Mouse (Mus musculus): ENCODE data around the gene Mrpl12.
A peak's percentile ranks its signal among the peaks of the same experiment; 100 is the strongest.
"Not testable (repeated sequence)": the region's sequence is repeated elsewhere in the genome, so short reads cannot be mapped to it uniquely, and the experiment has no call there.

Mrpl12 gene

DNA sequence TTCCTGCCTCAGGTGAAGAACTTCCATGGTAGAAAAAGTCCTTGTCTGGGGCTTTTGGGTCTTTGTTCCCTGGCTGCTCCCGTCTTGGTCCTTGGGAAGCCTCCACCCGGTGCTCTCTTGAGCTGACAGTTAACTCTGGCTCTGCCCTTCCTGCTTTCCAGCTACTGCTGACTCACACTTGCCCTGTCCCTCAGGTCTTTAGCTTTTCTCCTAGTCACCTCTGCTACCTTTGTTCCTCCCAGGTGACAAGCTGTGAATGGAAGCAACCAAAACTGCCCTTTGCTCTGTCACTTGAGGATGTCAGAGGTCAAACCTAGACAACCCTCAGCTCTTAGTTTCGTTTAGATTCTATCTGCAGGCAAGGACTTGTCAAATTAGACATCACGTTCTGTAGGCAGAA, 25.5 kb downstream of the Mrpl12 start:
- no peak for DNase-seq

DNA sequence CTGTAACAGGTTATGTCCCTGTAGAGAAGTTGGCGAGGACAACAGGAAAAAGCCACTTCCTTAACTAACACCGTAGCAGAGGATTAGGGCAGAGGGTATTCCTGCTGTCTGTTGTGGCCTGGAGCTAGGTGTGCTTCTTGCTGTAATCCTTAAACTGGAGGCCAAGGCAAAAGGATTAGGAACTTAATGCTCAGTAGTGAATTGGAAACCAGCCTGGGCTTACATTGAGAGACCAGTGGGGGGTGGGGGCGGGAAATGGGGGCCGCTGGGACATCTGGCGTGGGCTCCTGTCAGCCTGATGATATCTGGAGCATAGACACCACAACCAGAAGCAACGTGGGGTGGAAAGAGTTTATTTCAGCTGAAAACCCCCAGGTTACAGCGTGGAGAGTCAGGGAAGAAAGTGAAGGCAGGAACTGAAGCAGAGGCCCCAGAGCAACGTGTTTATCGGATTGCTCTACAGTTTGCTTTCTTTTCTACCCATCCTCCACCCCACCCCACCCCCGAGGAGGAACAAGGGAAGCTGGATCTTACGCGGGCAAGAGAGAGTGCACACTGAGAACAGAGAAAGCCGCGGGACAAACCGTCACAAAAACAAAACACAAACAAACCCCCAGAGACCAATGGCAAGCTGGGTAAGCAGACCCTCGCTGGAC, 26.1 kb downstream of the Mrpl12 start:
- DNase-seq, result peak in 1 of 2 experiments; percentile 52

DNA sequence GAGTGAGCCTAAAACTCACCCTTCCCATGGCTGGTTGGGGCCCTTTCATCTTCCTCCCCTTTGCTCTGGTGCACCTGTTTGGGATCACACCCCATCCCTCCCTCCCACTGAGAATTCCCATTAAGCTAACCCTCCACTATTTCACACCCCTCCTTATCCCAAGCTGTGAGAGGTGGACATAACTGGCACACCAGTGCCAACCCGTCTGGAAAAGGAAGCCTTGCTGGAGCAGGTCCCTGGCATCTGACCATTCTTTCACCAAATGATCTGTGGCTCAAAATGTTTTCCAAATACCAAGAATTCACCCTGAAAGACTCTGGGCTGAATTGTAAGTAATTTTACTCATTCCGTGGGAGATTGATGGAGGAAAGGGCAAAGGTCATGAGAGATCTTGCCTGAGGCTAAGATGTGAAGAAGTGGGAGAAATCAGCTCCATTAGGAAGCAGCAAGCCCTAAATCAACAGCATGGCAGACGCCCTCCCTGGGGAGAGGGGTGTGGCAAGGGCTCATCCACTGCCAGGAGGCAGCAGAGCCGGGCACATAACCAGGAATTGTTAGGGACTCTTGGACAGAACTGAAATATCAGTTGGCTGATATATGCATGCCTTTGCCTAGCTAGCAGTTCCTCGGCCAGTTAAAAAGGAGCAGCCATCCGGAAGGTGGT, 28.5 kb downstream of the Mrpl12 start:
- no peak for DNase-seq

DNA sequence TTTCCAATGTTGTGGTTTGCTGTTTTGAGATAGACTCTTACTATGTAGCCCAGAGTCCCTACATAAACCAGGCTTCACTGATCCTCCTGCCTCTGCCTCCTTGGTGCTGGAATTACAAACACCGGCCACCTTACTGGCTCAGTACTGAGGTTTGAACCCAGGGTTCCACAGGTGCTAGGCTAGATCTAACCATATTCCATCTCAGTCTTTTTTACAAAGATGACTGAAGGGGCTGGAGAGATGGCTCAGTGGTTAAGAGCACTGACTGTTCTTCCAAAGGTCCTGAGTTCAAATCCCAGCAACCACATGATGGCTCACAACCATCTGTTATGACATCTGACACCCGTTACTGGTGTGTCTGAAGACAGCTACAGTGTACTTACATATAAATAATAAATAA, 29.8 kb downstream of the Mrpl12 start:
- not testable (repeated sequence) for DNase-seq

- peak; percentile 94 to 95 for DNase-seq
These were observed 31.2 kb downstream of the Mrpl12 start for GRCm38 (mm10) chr11:120515611-120516010.

DNA sequence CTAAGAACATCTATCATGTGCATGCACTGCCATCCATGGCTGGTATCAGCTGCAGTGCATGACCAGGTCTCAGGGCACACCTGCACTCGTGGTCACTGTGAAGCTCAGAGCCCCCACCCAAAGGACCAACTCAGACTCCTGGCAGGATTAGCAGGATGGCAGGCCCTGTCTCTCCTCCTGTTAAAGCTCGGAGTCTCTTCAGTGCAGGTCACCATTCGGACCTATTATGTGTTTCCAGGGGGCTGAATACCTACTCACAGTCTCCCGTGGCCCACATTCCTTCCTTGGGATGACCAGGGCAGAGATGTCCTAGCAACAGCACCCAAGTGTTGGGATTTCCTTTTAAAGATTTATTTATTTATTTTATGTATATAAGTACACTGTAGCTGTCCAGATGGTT, 32.7 kb downstream of the Mrpl12 start:
- DNase-seq, result no peak

DNA sequence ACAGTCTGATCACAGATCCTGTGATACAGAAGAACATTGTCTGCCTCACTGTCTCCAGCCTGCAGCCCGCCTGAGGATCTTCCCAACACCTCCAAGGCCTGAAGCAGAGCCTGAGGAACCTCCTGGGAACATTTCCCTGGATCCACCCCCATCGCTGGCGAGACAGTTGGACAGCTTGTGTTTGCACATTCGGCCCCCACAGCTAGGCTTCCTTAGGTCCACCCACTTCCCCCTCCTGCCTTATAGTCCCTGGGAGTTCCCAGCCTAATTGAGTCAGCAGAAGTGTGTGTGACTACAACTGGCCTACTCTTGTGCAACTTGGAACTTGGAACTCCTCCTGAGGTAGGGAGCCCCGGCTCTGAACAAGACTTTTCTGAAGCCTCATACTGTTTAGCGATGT, 33.6 kb downstream of the Mrpl12 start:
- DNase-seq, result peak in 1 of 2 experiments; percentile 39

DNA sequence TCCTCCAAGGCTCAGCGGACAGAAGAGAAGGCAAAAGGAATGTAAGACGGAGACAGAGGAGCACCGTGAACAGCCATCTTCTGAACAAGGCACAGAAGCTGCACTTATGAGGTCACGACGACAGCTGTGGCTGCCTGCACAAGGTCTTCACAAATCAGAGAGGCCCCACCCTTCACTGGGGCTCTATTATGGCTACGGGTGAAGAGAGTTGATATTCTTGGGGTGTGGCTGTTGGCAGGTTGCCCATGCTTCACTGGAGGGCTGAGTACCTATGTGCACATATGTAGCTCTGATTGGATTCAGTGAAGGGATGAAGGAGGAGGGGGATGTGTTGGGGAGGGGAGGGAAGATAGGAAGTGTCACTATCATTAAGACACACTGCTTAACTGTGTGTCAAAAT, 34.1 kb downstream of the Mrpl12 start:
- DNase-seq, result no peak

- DNase-seq, result peak; percentile 57 to 71
These were observed 35.3 kb downstream of the Mrpl12 start for GRCm38 (mm10) chr11:120519738-120520137.

- no peak for DNase-seq
These were observed 36.1 kb downstream of the Mrpl12 start for GRCm38 (mm10) chr11:120520498-120520897.

DNA sequence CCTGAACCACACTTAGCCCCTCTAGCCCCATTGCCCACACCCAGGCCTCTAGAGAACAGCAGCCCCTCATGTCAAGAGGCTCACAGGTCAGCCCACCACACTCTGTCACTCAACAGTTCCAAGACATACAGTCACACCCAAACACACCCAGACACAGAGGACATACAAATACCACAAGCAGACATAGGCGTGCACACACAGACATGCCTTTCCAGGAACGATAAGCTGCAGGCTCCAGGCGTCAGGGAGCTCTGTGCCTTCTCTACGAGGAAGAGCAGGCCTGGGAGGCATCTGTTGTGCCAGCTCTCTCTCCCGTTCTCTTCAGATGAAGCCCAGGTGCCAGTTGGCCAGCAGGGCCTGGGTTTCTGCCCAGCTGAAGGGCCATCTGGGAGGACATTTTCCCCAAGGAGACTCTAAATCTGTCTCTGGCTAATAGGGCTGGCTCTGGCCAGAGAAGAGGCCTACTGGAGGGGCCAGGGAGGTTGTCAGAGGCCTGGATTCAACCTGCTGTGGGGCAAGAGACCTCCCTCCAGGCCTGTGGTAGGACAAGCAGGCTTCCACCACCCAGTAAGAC, 36.6 kb downstream of the Mrpl12 start:
- DNase-seq, result no peak

GRCm38 (mm10) chr11:120522581-120522980, 38.2 kb downstream of the Mrpl12 start:
- DNase-seq, result no peak

DNA sequence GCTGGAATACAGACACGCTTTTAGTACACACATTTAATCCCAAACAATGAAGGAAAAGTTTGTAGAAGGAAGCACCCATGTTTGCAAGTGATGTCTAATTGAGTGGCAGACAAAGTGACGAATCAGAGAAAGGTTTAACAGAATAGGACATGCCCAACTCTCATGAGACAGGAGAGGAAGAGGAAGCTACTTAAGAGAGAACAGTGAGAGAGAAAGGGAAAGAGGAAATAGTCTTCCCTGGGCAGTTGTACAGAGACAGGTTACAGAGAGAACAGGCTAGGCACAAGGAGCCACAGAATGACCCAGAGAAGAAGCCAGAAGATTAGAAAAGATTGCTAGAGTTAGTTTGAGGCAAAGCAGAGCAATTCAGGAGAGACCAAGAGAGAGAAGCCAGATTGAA, 41.5 kb downstream of the Mrpl12 start:
- DNase-seq, result no peak

GRCm38 (mm10) chr11:120527690-120528354, 43.4 kb downstream of the Mrpl12 start:
- no peak for DNase-seq

GRCm38 (mm10) chr11:120528903-120529302, 44.5 kb downstream of the Mrpl12 start:
- DNase-seq, result no peak

GRCm38 (mm10) chr11:120530085-120530964, 45.9 kb downstream of the Mrpl12 start, which contains the start of gene Gcgr:
TSS of gene Gcgr (plus strand) at chr11:120530699.
- DNase-seq, result peak; percentile 46 to 60

- no peak for DNase-seq
These were observed 47.2 kb downstream of the Mrpl12 start for GRCm38 (mm10) chr11:120531646-120532045.

DNA sequence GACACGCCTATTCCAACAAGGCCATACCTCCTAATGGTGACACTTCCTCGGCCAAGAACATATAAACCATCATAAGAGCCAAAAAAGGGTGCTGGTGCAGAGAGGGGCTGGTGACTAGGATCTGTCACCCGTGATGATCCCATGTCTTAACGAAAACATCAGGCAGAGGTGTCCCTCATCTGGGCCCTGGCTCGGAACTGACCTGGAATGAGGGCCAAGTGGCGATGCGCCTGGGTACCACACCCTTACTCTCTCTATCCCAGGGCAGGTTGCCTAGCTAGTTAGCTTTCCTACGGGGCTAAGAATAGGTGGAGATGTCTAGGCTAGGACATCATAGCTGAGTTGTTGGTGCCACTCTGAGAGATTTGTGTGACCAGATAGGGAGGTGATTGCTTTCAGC, 49.7 kb downstream of the Mrpl12 start:
- no peak for DNase-seq

DNA sequence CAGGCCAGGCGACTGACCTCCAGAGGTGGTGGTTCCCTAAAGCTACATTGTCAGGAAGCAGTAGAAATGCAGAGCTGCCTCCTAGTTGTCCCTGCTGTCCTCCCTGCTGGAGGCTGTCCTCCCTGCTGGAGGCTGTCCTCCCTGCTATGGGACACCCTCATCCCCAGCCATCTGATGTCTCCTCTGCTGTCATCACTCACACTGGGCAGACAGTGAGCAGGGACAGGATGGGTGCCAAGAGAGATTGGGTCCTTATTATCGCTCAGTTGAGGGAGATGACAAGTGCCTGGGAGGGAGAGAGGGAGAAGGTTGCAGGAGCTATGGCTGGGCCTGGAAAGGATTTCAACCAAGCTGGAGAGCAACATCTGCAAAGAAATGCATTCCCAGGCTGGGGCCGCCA, 50.7 kb downstream of the Mrpl12 start:
- DNase-seq, result no peak

- no peak for DNase-seq
These were observed 51.4 kb downstream of the Mrpl12 start for GRCm38 (mm10) chr11:120535804-120536203.

DNA sequence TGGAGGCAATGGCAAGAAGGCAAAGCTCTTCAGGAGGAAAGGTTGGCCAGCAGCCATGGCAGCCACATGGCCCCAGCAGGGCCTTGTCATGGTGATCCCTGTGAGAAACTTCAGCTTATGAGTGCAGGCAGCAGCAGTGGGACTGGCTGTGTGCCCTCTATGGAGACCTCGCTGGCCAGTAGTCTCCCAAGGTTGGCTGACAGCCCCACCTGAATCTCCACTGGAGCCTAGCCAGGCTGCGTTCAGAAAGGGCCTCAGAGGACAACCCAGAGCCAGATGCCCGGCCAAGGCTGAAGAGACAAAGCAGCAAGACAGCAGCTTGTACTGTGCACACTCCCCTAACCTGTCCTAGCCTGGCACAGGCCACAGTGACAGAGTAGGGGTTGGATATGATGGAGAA, 54.1 kb downstream of the Mrpl12 start:
- DNase-seq, result peak; percentile 46 to 69
